In the genomic region with DNA sequence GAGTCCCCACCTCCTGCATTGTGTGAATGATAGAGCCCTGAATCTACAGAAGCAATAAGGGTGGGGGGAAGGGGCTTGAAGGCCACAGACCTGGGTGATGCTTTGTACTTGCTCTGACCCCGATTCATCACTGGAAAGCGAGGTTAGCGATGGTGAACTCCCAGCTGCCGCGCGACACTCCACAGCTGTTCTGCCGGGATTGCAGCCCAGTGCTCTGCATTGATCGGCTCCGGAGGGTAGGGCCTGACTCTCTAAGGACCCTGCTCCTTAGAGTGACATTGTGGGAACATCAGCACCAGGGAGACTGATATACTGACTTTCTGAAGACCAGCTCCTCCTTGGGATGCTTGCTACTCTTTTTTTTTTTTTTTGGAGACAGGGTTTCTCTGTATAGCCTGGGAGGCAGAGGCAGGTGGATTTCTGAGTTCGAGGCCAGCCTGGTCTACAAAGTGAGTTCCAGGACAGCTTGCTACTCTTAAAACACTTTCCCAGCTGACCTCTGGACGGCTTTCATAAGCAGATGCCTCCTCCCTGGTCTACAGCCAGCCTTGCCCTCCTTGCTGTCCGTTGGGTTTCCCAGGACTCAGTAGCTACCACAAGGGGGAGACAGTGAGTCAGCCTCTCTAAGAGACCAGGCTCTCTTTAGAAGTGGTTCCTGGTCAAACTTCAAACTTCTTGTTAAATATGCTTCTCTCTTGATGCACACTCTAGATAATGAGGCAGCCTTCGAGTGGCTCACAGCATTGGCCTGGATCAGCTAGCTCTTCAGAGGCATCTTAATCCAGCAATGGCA, we compare ENCODE assay signal across 8 mouse cellular contexts. TPM values are rescaled to one million over a fixed set of nuclear protein-coding genes. Genes with fewer than 3 reads are reported as not detected.
DNase-seq lines count a peak whose midpoint lies in the region; ATAC-seq and TF ChIP-seq lines count a peak whose summit lies in the region.

No protein-coding gene starts in this region.

- peaks cover 14% of the 10 kb centered on the region; the same call in 1 of the 2 replicates for H3K27me3 ChIP-seq in liver, embryonic 12.5 days (replicated peaks)
- H3K27me3 ChIP-seq in midbrain, postnatal 0 days (ENCODE audit: insufficient read depth, low read length) = no peaks in the 10 kb centered on the region

- H3K9ac ChIP-seq in liver, embryonic 12.5 days = no peak overlapping the region
- no peak overlapping the region for H3K9ac ChIP-seq in midbrain, postnatal 0 days (replicated peaks; ENCODE audit: low read length, poor library complexity, severe bottlenecking)

- no peaks in the 10 kb centered on the region for H3K4me1 ChIP-seq in liver, embryonic 12.5 days
- no peaks in the 10 kb centered on the region; the same call in 1 of the 2 replicates for H3K4me1 ChIP-seq in midbrain, postnatal 0 days (ENCODE audit: insufficient read depth, low read length)

- no peaks in the 10 kb centered on the region for H3K9me3 ChIP-seq in liver, embryonic 12.5 days (replicated peaks)
- H3K9me3 ChIP-seq in midbrain, postnatal 0 days (ENCODE audit: low read length) = no peaks in the 10 kb centered on the region

- H3K36me3 ChIP-seq in liver, embryonic 12.5 days = no peaks in the 10 kb centered on the region
- H3K36me3 ChIP-seq in midbrain, postnatal 0 days (ENCODE audit: insufficient read depth, low read length) = no peaks in the 10 kb centered on the region

- no peak overlapping the region for H3K27ac ChIP-seq in liver, embryonic 12.5 days
- H3K27ac ChIP-seq in midbrain, postnatal 0 days (ENCODE audit: low read depth, low read length) = no peak overlapping the region

- H3K4me2 ChIP-seq in liver, embryonic 12.5 days = no peak overlapping the region
- no peak overlapping the region for H3K4me2 ChIP-seq in midbrain, postnatal 0 days (ENCODE audit: low read depth, low read length, poor library complexity, severe bottlenecking)

- no peak for ATAC-seq in liver, embryonic 12.5 days
- ATAC-seq in midbrain, postnatal 0 days (ENCODE audit: low FRiP score) = no peak

- WGBS in liver, embryonic 12.5 days (ENCODE audit: insufficient replicate concordance) = 55% methylated on average over 13 of the region's 13 CpGs
- 67% methylated on average over 13 of the region's 13 CpGs for WGBS in midbrain, postnatal 0 days

- peak; percentile 74 for TF ChIP-seq CTCF in midbrain, postnatal 0 days (IDR thresholded peaks at IDR 0.05)

- intact Hi-C loops in heart, postnatal 25 days (cut with DNase I) = loop anchor here (1.0 to 5.0 kb wide), 4 partner anchors 82 to 276 kb away; no protein-coding TSS in a partner anchor

- H3K4me3 ChIP-seq in liver, embryonic 12.5 days = no peak overlapping the region
- no peak overlapping the region for H3K4me3 ChIP-seq in midbrain, postnatal 0 days (ENCODE audit: low read depth, low read length)

- peak; percentile 68 for DNase-seq in liver
- peak; percentile 77 for DNase-seq in adrenal gland, adult 2 months
- peak; percentile 87 for DNase-seq in embryo, embryonic 10.5 days (ENCODE audit: low spot score)
- peak; percentile 19 for DNase-seq in heart, postnatal 25 days (ENCODE audit: low spot score)
- peak; percentile 54 to 81 for DNase-seq in left cerebral cortex, adult 18-20 months (ENCODE audit: low spot score in 2 of 2)
- peak; percentile 78 for DNase-seq in midbrain, postnatal 0 days (ENCODE audit: low spot score)
- DNase-seq in testis, postnatal 14 days (ENCODE audit: low spot score) = peak; percentile 64

RNA-seq across cellular contexts. Expression of a gene that starts 27.0 kb away (rescaled TPM):
- 2.2 and 2.5 TPM in 2 replicates for polyA plus RNA-seq in liver, embryonic 12.5 days (2016; fragmentation: Nextera tagmentation; extraction: Ambion mirVana)
- 10 to 100 TPM in 1 of 2 experiments, 1 to 10 TPM in 1; 5.7 to 12.0 TPM for total RNA-seq in adrenal gland, adult 2 months (2021)
- polyA plus RNA-seq in adrenal gland, adult 2 months (2012; rRNA removed) = 5.7 and 9.7 TPM in 2 replicates
- 1 to 10 TPM; 5.6 to 7.0 TPM for total RNA-seq in heart, postnatal 25 days (2021)
- total RNA-seq in left cerebral cortex, adult 18-20 months (2021) = 1 to 10 TPM; 2.1 to 2.2 TPM
- total RNA-seq in midbrain, postnatal 0 days (2014; rRNA removed) = 2.4 and 4.6 TPM in 2 replicates
- 3.1 and 3.7 TPM in 2 replicates for polyA plus RNA-seq in midbrain, postnatal 0 days (2015; fragmentation: Nextera tagmentation; extraction: Ambion mirVana)

RNA-seq across cellular contexts. Expression of a gene that starts 49.4 kb away (rescaled TPM):
- polyA plus RNA-seq in liver, embryonic 12.5 days (2016; fragmentation: Nextera tagmentation; extraction: Ambion mirVana) = not detected in 2 replicates
- not detected for total RNA-seq in adrenal gland, adult 2 months (2021)
- polyA plus RNA-seq in adrenal gland, adult 2 months (2012; rRNA removed) = 0.04 and 0.12 TPM in 2 replicates
- total RNA-seq in heart, postnatal 25 days (2021) = not detected
- total RNA-seq in left cerebral cortex, adult 18-20 months (2021) = 1 to 10 TPM in 1 of 2 experiments, under 1 TPM in 1; 0.86 to 1.7 TPM
- 0.44 and 0.66 TPM in 2 replicates for total RNA-seq in midbrain, postnatal 0 days (2014; rRNA removed)
- 0.72 and 0.83 TPM in 2 replicates for polyA plus RNA-seq in midbrain, postnatal 0 days (2015; fragmentation: Nextera tagmentation; extraction: Ambion mirVana)

Comparison
In these comparisons a context has a peak if more than half of its experiments do, and no peak if none do; other contexts are left out.
1. DNase-seq: peak in every context shown above with its lines; median percentile 87 in embryo, embryonic 10.5 days; 78 in midbrain, postnatal 0 days; 77 in adrenal gland, adult 2 months; 68 in liver; 68 in left cerebral cortex, adult 18-20 months; 64 in testis, postnatal 14 days; 19 in heart, postnatal 25 days.